Mouse (Mus musculus): ENCODE results near the gene Jarid2.

DNA sequence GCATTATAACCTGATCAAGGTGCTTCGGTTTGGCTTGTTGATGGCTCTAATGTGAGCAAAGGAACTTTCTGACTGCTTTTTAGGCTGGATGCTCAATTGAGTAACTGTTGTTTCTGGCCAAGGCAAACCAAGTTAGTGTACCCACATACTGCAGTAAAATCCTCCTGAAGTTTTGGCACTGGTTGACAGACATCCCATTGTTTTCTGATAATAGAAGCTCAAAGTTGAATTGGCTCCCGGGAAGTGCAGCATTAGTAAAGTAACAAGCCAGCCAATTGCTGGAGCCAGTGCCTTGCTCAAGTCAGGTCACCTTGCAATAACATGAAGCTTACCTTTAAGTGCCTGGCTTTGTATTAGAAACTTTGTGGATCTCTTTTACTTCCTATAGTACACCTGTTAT is 161.3 kb downstream of the Jarid2 start:
- TF ChIP-seq CTCF (IDR thresholded peaks at IDR 0.05) (no peak), POLR2A (IDR thresholded peaks at IDR 0.05; ENCODE audit: insufficient read depth, low read depth, low read length) (no peak)

Measured in heart, adult 2 months (tissue).